Mouse (Mus musculus): ENCODE measurements at regions not wholly inside any gene's neighbourhood (a gene's known extent, or its start where the extent isn't known, plus 50 kb on each side); places are given as distances from the start of the nearest gene placed in this dataset.
"Not testable (repeated sequence)": the region's sequence is repeated elsewhere in the genome, so short reads cannot be mapped to it uniquely, and the experiment has no call there.

DNA sequence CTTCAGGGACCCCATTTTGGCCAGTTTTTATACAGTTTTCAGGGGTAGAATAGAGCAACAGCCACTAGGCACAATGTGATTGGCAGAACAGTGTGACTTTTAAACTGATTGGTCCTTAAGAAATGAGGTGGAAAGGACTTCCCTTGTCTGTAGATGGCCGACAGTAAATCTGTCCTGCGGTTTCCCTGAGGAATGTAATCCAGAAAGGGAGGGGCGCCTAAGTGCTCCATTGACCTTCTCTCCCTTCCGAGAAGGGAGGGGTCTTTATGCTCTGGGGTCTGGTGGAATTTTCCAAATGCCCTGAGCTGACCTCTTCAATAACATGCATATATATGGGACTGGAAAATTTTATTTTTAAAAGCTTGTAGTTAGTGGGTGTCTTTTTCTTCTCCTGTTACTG lies 115.7 kb upstream of the Rhobtb1 start:
- DNase-seq (ENCODE audit: low spot score in 2 of 2) = not testable (repeated sequence)

- DNase-seq (ENCODE audit: low spot score in 2 of 2) = no peak
Measured at GRCm38 (mm10) chr10:69036096-69036495, 115.1 kb upstream of the Rhobtb1 start.

GRCm38 (mm10) chr10:69044171-69044651 lies 107.0 kb upstream of the Rhobtb1 start:
- no peak for DNase-seq (ENCODE audit: low spot score in 2 of 2)

- DNase-seq (ENCODE audit: low spot score in 2 of 2) = no peak
Measured at GRCm38 (mm10) chr10:69045275-69045674, 106.0 kb upstream of the Rhobtb1 start.

- DNase-seq (ENCODE audit: low spot score in 2 of 2) = no peak
Measured at GRCm38 (mm10) chr10:69046008-69046555, 105.2 kb upstream of the Rhobtb1 start.

DNA sequence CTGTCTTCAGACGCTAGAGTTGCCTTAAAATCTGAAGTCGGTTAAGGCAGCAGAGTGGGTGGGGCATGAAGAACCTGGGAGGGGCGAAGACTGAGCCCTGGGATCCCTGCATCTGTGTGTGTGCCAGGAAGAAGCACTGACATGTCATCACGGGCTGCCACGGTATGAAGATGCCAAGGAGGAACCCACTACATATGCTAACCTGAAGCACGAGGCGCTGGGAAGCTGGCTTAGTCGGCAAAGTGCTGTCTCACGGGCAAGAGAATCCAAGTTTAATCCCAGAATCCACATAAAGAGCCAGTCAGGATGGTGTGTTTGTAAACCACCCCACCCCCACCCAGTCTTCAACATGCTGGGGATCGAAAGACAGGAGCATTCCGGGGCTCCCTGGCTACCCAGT lies 73.2 kb upstream of the Rhobtb1 start:
- DNase-seq (ENCODE audit: low spot score in 2 of 2) = no peak

GRCm38 (mm10) chr10:69086184-69086583 lies 65.0 kb upstream of the Rhobtb1 start:
- DNase-seq (ENCODE audit: low spot score in 2 of 2) = no peak

- DNase-seq (ENCODE audit: low spot score in 2 of 2) = no peak
Measured at GRCm38 (mm10) chr10:69091872-69092271, 59.4 kb upstream of the Rhobtb1 start.

DNA sequence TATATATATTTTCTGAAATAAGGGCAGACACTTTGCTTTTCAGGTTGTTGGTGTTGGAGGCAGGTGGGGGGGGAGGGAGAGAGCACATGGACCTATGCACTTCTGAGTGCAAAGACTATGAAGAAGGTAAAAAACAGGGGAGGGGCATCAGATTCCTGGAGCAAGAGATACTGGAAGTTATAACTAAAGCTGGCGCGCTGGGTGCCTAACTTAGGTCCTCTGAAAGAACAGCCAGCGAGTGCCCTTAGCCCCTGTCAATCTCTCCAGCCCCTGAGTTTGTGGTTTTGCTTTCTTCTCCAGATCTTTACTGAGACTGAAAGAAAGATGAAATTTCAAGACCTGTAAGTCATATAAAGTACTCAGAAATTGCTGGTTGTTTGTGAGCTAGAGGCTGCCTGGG lies 51.2 kb upstream of the Rhobtb1 start:
- DNase-seq (ENCODE audit: low spot score in 2 of 2) = no peak

DNA sequence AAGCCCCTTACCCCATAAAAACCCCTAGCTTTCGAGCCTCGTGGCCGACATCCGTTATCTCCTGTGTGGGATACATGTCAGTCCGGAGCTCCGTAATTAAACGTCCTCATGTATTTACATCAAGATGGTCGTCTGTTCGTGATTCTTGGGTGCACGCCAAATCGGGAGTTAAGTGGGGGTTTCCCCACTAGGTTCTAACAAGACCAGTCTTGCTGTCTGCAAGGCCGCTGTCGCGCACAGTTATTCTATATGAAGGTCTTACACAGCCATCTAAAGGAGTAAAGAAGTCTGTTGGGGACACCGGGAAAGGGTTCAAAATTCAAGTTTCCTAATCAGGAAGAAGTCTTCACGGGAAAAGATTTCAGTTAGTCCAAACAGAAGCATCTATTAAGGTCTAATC lies 50.5 kb upstream of the Rhobtb1 start:
- not testable (repeated sequence) for DNase-seq (ENCODE audit: low spot score in 2 of 2)

Measured in layer of hippocampus, adult 8-10 months (tissue).